Mouse (Mus musculus) cortical plate, adult 2 months (tissue): Measurements from ENCODE around the gene Bglap. TPM values are rescaled to one million over a fixed set of nuclear protein-coding genes. Genes with fewer than 3 reads are reported as not detected.
"Not testable (repeated sequence)": the region's sequence is repeated elsewhere in the genome, so short reads cannot be mapped to it uniquely, and the experiment has no call there.

Source experiments
- H3K27ac ChIP-seq: fragments of 200-500 bp; 2 replicates; pipeline ENCODE4 v1.5.1; 2012; ENCODE audit warnings: low read length, control low read depth, inconsistent platforms; ENCODE audit not compliant: insufficient read depth
- H3K4me1 ChIP-seq: fragments of 200-500 bp; 2 replicates; pipeline ENCODE4 v1.6.1; 2011; ENCODE audit warnings: low read length; ENCODE audit not compliant: control insufficient read depth, insufficient read depth
- H3K4me3 ChIP-seq: fragments of 200-500 bp; 2 replicates; pipeline ENCODE4 v1.5.1; 2011; ENCODE audit warnings: mild to moderate bottlenecking, low read length, control low read depth; ENCODE audit not compliant: insufficient read depth
- CTCF ChIP-seq: fragments of 200-500 bp; IDR thresholded peaks from 2 replicates; pipeline ENCODE4 v1.5.1; 2011; ENCODE audit warnings: mild to moderate bottlenecking, control low read depth, low read length; ENCODE audit not compliant: insufficient read depth; ENCODE audit errors: extremely low read depth
- POLR2A ChIP-seq: fragments of 200-500 bp; IDR thresholded peaks from 2 replicates; pipeline ENCODE4 v1.6.1; 2011; ENCODE audit warnings: mild to moderate bottlenecking, low read length, control low read depth; ENCODE audit not compliant: insufficient read depth; ENCODE audit errors: extremely low read depth
- polyA plus RNA-seq: library from polyadenylated mRNA; depleted of rRNA; stranded (reverse); fragments of >200 nt; gene quantifications from 2 replicates; pipeline ENCODE4 v1.2.3, GENCODE M21; 2012

Bglap gene
- polyA plus RNA-seq, 1 experiment = not detected

GRCm38 (mm10) chr3:88393776-88394375, 9.6 kb upstream of the Bglap start:
- Histone ChIP-seq H3K4me3 (no peak overlapping the region), H3K4me1 (no peaks in the 10 kb centered on the region), H3K27ac (no peak overlapping the region)
- TF ChIP-seq CTCF (no peak), POLR2A (no peak)

GRCm38 (mm10) chr3:88382383-88382782, 1.9 kb downstream of the Bglap start:
- H3K4me1 ChIP-seq, H3K4me3 ChIP-seq, H3K27ac ChIP-seq: not testable (repeated sequence)

GRCm38 (mm10) chr3:88381389-88382315, 2.6 kb downstream of the Bglap start:
- H3K27ac ChIP-seq, H3K4me1 ChIP-seq: not testable (repeated sequence)
- peak overlapping the region; percentile 27 for H3K4me3 ChIP-seq

GRCm38 (mm10) chr3:88378599-88378998, 5.7 kb downstream of the Bglap start, which contains the start of gene Bglap2:
Gene Bglap2 (minus strand): TSS chr3:88378699.
- not testable (repeated sequence) for H3K27ac ChIP-seq, H3K4me3 ChIP-seq, H3K4me1 ChIP-seq

GRCm38 (mm10) chr3:88376644-88377043, 7.6 kb downstream of the Bglap start:
- not testable (repeated sequence) for H3K4me1 ChIP-seq, H3K4me3 ChIP-seq, H3K27ac ChIP-seq

GRCm38 (mm10) chr3:88375750-88376626, 8.3 kb downstream of the Bglap start:
- not testable (repeated sequence) for H3K4me1 ChIP-seq, H3K27ac ChIP-seq, H3K4me3 ChIP-seq

GRCm38 (mm10) chr3:88372643-88373042, 11.6 kb downstream of the Bglap start, which contains the start of gene Bglap3:
Gene Bglap3 (minus strand): TSS chr3:88372743.
- not testable (repeated sequence) for H3K4me1 ChIP-seq, H3K4me3 ChIP-seq, H3K27ac ChIP-seq

- not testable (repeated sequence) for H3K4me1 ChIP-seq
These were observed 15.8 kb downstream of the Bglap start for GRCm38 (mm10) chr3:88368511-88368910.

GRCm38 (mm10) chr3:88367517-88367916, 16.7 kb downstream of the Bglap start:
- not testable (repeated sequence) for H3K4me3 ChIP-seq, H3K4me1 ChIP-seq, H3K27ac ChIP-seq

More at GRCm38 (mm10) chr3:88368511-88368910, 15.8 kb downstream of the Bglap start:
- not testable (repeated sequence) for H3K4me3 ChIP-seq, H3K27ac ChIP-seq

GRCm38 (mm10) chr3:88366830-88367428, 17.3 kb downstream of the Bglap start:
- not testable (repeated sequence) for H3K27ac ChIP-seq, H3K4me1 ChIP-seq
- peak overlapping the region; percentile 42 for H3K4me3 ChIP-seq
